Mouse (Mus musculus): Measurements from ENCODE around the gene Tead3. TPM values are rescaled to one million over a fixed set of nuclear protein-coding genes. Genes with fewer than 3 reads are reported as not detected.

Gene Tead3
- total RNA-seq, 4 experiments from 2014 or later: 2.3 to 4.0 (median 3.0) TPM

Other genes with a start within 250 kb of the Tead3 start
- gene Scube3, start 208.7 kb downstream of the Tead3 start, total RNA-seq (2022): 1 to 10 TPM; 7.2 to 8.6 (median 7.7) TPM
- gene Zfp523, start 173.7 kb downstream of the Tead3 start, total RNA-seq (2022): 100 to 1,000 TPM in 3 of 4 experiments, 10 to 100 TPM in 1; 97.7 to 106 (median 102) TPM
- gene Def6, start 143.0 kb downstream of the Tead3 start, total RNA-seq (2022): 1 to 10 TPM; 2.8 to 5.5 (median 3.7) TPM
- 10 to 100 TPM; 26.4 to 28.8 (median 27.1) TPM for gene Ppard, start 118.1 kb downstream of the Tead3 start, total RNA-seq (2022)
- 10 to 100 TPM; 29.4 to 31.2 (median 30.5) TPM for gene Fance, start 37.3 kb downstream of the Tead3 start, total RNA-seq (2022)
- 100 to 1,000 TPM; 323 to 368 (median 355) TPM for gene Rpl10a, start 22.3 kb downstream of the Tead3 start, total RNA-seq (2022)
- under 1 TPM in 1 of 4 experiments, not detected in 3; 0.27 TPM for gene Tulp1, start 14.4 kb upstream of the Tead3 start, total RNA-seq (2022)
- gene Fkbp5, start 166.7 kb upstream of the Tead3 start, total RNA-seq (2022): 10 to 100 TPM; 34.6 to 56.0 (median 46.5) TPM
- gene Armc12, start 180.0 kb upstream of the Tead3 start, total RNA-seq (2022): not detected
- gene Clpsl2, start 198.6 kb upstream of the Tead3 start, total RNA-seq (2022): not detected
- gene Clps, start 209.9 kb upstream of the Tead3 start, total RNA-seq (2022): not detected
- 1 to 10 TPM; 4.0 to 6.1 (median 5.3) TPM for gene Lhfpl5, start 224.8 kb upstream of the Tead3 start, total RNA-seq (2022)